Mouse (Mus musculus) liver, embryonic 16.5 days (tissue): ENCODE measurements around the gene Kcmf1. TPM values are rescaled to one million over a fixed set of nuclear protein-coding genes. Genes with fewer than 3 reads are reported as not detected.

Source experiments
- ATAC-seq: fragments of 200-750 bp; cut with Nextera tagmentation; 2 replicates; pipeline ENCODE4 v1.8.0; 2017; ENCODE audit warnings: low read depth, mild to moderate bottlenecking, moderate number of reproducible peaks, moderate library complexity
- H3K27ac ChIP-seq: fragments of 300-500 bp; sonication (generic); 2 replicates; pipeline ENCODE4 v1.5.1; 2014; ENCODE audit warnings: mild to moderate bottlenecking, low read length
- H3K27me3 ChIP-seq: fragments of 300-500 bp; sonication (generic); 2 replicates; pipeline ENCODE4 v1.6.1; 2014; ENCODE audit warnings: low read depth, low read length, mixed read lengths; ENCODE audit not compliant: control insufficient read depth, insufficient read depth
- H3K36me3 ChIP-seq: fragments of 300-500 bp; sonication (generic); 2 replicates; pipeline ENCODE4 v1.6.1; 2014; ENCODE audit warnings: mild to moderate bottlenecking; ENCODE audit not compliant: control insufficient read depth, insufficient read depth
- H3K4me1 ChIP-seq: fragments of 300-500 bp; sonication (generic); 2 replicates; pipeline ENCODE4 v1.6.1; 2014; ENCODE audit warnings: low read depth, low read length, mixed read lengths; ENCODE audit not compliant: control insufficient read depth
- H3K4me2 ChIP-seq: fragments of 300-500 bp; sonication (generic); 2 replicates; pipeline ENCODE4 v1.6.1; 2014; ENCODE audit warnings: low read depth, low read length, mixed read lengths
- H3K4me3 ChIP-seq: fragments of 300-500 bp; sonication (generic); 2 replicates; pipeline ENCODE4 v1.5.1; 2014; ENCODE audit warnings: low read depth, mild to moderate bottlenecking, low read length
- H3K9ac ChIP-seq: fragments of 300-500 bp; sonication (generic); 2 replicates; pipeline ENCODE4 v1.6.1; 2014; ENCODE audit warnings: low read depth, low read length
- H3K9me3 ChIP-seq: fragments of 300-500 bp; sonication (generic); replicated peaks from 2 replicates; pipeline ENCODE4 v1.6.1; 2016; ENCODE audit warnings: low read length; ENCODE audit not compliant: control insufficient read depth
- WGBS: fragments of 180-500 bp; shearing (Covaris S2); extraction: QIAGEN DNeasy Blood & Tissue Kit; methylation state at CpG from one replicate; pipeline ENCODE4 v1.1.7; 2014; ENCODE audit not compliant: insufficient replicate concordance; 5-methylcytosine and 5-hydroxymethylcytosine counted together
- polyA plus RNA-seq: library from polyadenylated mRNA; unstranded; fragments of >200 nt; fragmentation: Nextera tagmentation; extraction: Ambion mirVana; gene quantifications from 2 replicates; pipeline ENCODE4 v1.2.1, GENCODE M21; 2015

Kcmf1 gene
- polyA plus RNA-seq, 1 experiment from 2014 or later: 15.0 TPM

GRCm38 (mm10) chr6:72902254-72902990, 2.6 kb upstream of the Kcmf1 start:
- Histone ChIP-seq H3K4me3 (no peak overlapping the region), H3K9ac (no peak overlapping the region), H3K9me3 (no peaks in the 10 kb centered on the region), H3K4me2 (no peak overlapping the region), H3K36me3 (no peaks in the 10 kb centered on the region), H3K27me3 (no peaks in the 10 kb centered on the region), H3K27ac (0 out of 2 replicates have a peak overlapping the region, but pooled peaks have one; percentile 3), H3K4me1 (peaks cover 12% of the 10 kb centered on the region)
- ATAC-seq: no peak
- WGBS: 77% methylated on average over 6 of the region's 6 CpGs

- ATAC-seq: no peak
- Histone ChIP-seq H3K27ac (peak overlapping the region; percentile 99), H3K27me3 (no peaks in the 10 kb centered on the region), H3K4me1 (peaks cover 14% of the 10 kb centered on the region), H3K4me3 (peak overlapping the region; percentile 91), H3K36me3 (no peaks in the 10 kb centered on the region), H3K4me2 (peak overlapping the region; percentile 99), H3K9me3 (no peaks in the 10 kb centered on the region), H3K9ac (peak overlapping the region; percentile 96; the same call in 1 of the 2 replicates)
- 49% methylated on average over 7 of the region's 7 CpGs for WGBS
These were observed 1.2 kb upstream of the Kcmf1 start for GRCm38 (mm10) chr6:72900952-72901351.

GRCm38 (mm10) chr6:72899201-72899780, 488 bp downstream of the Kcmf1 start:
- Histone ChIP-seq H3K27ac (peak overlapping the region; percentile 99), H3K4me2 (peak overlapping the region; percentile 99), H3K9ac (peak overlapping the region; percentile 96), H3K4me3 (peak overlapping the region; percentile 91), H3K9me3 (no peaks in the 10 kb centered on the region), H3K36me3 (no peaks in the 10 kb centered on the region), H3K27me3 (no peaks in the 10 kb centered on the region), H3K4me1 (peaks cover 14% of the 10 kb centered on the region)
- WGBS: 2% methylated on average over 35 of the region's 85 CpGs
- ATAC-seq: peak; percentile 79

GRCm38 (mm10) chr6:72898244-72899200, 1.3 kb downstream of the Kcmf1 start:
- H3K4me1 ChIP-seq: peaks cover 14% of the 10 kb centered on the region

GRCm38 (mm10) chr6:72895000-72895399, 4.8 kb downstream of the Kcmf1 start:
- peaks cover 5% of the 10 kb centered on the region for H3K4me1 ChIP-seq
- no peak overlapping the region for H3K9ac ChIP-seq
- no peak for ATAC-seq
- H3K9me3 ChIP-seq: no peaks in the 10 kb centered on the region
- no peak overlapping the region for H3K4me2 ChIP-seq
- 72% methylated on average over 3 of the region's 3 CpGs for WGBS
- no peak overlapping the region for H3K27ac ChIP-seq
- no peaks in the 10 kb centered on the region; the same call in 1 of the 2 replicates for H3K36me3 ChIP-seq
- H3K27me3 ChIP-seq: no peaks in the 10 kb centered on the region
- no peak overlapping the region for H3K4me3 ChIP-seq

More at GRCm38 (mm10) chr6:72898244-72899200, 1.3 kb downstream of the Kcmf1 start:
- Histone ChIP-seq H3K9ac (peak overlapping the region; percentile 96), H3K9me3 (no peaks in the 10 kb centered on the region), H3K36me3 (no peaks in the 10 kb centered on the region; the same call in 1 of the 2 replicates), H3K4me3 (peak overlapping the region; percentile 91), H3K27ac (peak overlapping the region; percentile 99), H3K27me3 (no peaks in the 10 kb centered on the region), H3K4me2 (peak overlapping the region; percentile 99)
- ATAC-seq: peak; percentile 63
- WGBS: under 1% methylated on average over 57 of the region's 71 CpGs

GRCm38 (mm10) chr6:72891238-72891637, 8.5 kb downstream of the Kcmf1 start:
- H3K9me3 ChIP-seq: no peaks in the 10 kb centered on the region
- H3K27ac ChIP-seq: no peak overlapping the region
- H3K4me2 ChIP-seq: no peak overlapping the region
- no peaks in the 10 kb centered on the region for H3K27me3 ChIP-seq
- 83% methylated on average over 2 of the region's 2 CpGs for WGBS
- no peak for ATAC-seq
- H3K36me3 ChIP-seq: no peaks in the 10 kb centered on the region; the same call in 1 of the 2 replicates
- peaks cover 5% of the 10 kb centered on the region for H3K4me1 ChIP-seq
- no peak overlapping the region for H3K4me3 ChIP-seq
- H3K9ac ChIP-seq: no peak overlapping the region

GRCm38 (mm10) chr6:72888655-72889054, 11.1 kb downstream of the Kcmf1 start:
- WGBS: 47% methylated on average over 2 of the region's 2 CpGs
- H3K4me1 ChIP-seq: peaks cover 2% of the 10 kb centered on the region; the same call in 1 of the 2 replicates

GRCm38 (mm10) chr6:72885268-72885667, 14.5 kb downstream of the Kcmf1 start:
- Histone ChIP-seq H3K4me3 (no peak overlapping the region), H3K27ac (no peak overlapping the region), H3K4me1 (peaks cover 14% of the 10 kb centered on the region), H3K27me3 (no peaks in the 10 kb centered on the region), H3K36me3 (no peaks in the 10 kb centered on the region), H3K9ac (no peak overlapping the region), H3K9me3 (no peaks in the 10 kb centered on the region), H3K4me2 (no peak overlapping the region)
- 35% methylated on average over 1 of the region's 1 CpGs for WGBS
- ATAC-seq: no peak

More at GRCm38 (mm10) chr6:72888655-72889054, 11.1 kb downstream of the Kcmf1 start:
- Histone ChIP-seq H3K27me3 (no peaks in the 10 kb centered on the region), H3K9me3 (no peaks in the 10 kb centered on the region), H3K27ac (no peak overlapping the region), H3K4me3 (no peak overlapping the region), H3K36me3 (no peaks in the 10 kb centered on the region; the same call in 1 of the 2 replicates), H3K9ac (no peak overlapping the region), H3K4me2 (no peak overlapping the region)
- ATAC-seq: no peak
